Mouse (Mus musculus) left cerebral cortex, adult 18-20 months (tissue): ENCODE measurements around the gene Efcab7. TPM values are rescaled to one million over a fixed set of nuclear protein-coding genes. Genes with fewer than 3 reads are reported as not detected.

Experiments used
- DNase-seq, 2 experiments: peaks; one replicate each; pipeline ENCODE4 v3.0.0; 2021 to 2022; ENCODE audit warnings: low spot score in 2 of 2, mixed read lengths in 1 of 2
- long read RNA-seq, 2 experiments: library from polyadenylated mRNA; stranded (forward); transcript quantifications; one replicate each; pipeline ENCODE4 v2.0.0; 2021
- total RNA-seq, 2 experiments: library from RNA; stranded (reverse); gene quantifications; 2 replicates each; pipeline ENCODE4 v1.2.3; 2021

The Efcab7 gene
- total RNA-seq, result 1 to 10 TPM; 3.3 to 5.4 TPM
- long read RNA-seq, experiment 1, result 0 reads
- long read RNA-seq, experiment 2, result 0 reads

DNA sequence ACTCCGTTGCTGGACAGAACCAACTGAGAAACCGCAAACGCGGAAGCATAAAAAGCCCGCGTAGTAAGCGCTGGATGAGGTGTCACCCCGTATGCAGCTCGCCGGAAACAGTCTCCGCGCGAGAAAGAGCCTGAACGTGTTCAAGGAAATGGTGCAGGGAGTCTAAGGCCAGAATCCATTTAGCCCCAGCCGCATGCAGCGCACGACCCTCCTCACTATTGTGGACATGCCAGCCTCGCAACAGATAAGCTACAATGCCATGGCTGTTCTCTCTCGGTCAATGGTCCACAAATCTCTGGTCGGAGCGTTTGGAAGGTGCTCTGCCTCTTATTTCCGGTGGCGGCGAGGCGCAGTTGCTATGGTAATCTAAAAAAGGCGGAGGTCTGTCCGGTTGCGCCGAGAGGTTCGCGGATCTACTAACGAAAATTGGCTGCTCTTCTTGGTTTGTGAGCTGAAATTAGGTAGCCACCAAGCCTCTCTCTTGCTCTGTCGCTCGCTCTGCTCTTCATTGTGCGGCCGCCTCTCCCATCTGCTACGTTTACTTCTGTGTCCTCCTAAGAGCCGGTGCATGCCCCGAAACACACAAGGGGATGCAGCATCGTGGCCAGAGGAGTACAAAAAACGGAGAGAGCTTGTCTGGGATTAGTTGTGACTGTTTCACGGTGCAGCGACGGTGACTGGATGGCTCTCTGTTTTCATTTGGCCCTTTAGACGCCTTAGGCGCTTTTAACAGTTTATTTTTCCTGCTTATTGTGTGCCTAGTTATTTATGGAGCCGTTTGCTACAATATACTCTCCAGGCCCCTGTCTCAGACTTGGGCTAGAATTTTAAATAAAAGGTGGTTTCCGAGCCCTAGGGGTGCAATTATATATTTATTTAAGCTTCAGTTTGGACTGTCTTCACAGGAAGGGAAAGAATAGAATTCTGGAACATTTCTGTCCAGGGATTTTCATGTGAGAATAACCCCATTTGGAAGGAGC is at the start of gene Efcab7:
Gene Efcab7, plus strand, starts transcription at position 105 of the 980 bp plus-strand sequence.
- peak; percentile 85 to 89 for DNase-seq

DNA sequence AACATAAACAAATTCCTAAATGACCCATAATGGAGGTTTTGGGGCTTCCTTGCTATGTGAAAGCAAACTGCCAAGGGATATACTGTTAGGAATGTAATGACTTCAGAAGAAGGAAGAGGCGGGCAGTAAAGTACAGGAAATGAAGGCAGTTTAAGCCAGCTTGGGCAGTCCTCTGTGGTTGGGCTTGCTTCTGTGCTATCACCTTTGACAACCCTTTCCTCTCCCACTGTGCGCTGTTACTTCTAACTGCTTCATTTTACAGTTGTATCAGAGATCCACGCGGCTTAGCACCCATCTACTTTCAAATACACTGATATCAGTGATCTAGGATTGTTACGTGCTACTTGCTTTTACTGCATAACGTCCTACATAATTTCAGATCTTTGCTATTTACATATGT is 36.6 kb upstream of the Efcab7 start:
- DNase-seq, result no peak

DNA sequence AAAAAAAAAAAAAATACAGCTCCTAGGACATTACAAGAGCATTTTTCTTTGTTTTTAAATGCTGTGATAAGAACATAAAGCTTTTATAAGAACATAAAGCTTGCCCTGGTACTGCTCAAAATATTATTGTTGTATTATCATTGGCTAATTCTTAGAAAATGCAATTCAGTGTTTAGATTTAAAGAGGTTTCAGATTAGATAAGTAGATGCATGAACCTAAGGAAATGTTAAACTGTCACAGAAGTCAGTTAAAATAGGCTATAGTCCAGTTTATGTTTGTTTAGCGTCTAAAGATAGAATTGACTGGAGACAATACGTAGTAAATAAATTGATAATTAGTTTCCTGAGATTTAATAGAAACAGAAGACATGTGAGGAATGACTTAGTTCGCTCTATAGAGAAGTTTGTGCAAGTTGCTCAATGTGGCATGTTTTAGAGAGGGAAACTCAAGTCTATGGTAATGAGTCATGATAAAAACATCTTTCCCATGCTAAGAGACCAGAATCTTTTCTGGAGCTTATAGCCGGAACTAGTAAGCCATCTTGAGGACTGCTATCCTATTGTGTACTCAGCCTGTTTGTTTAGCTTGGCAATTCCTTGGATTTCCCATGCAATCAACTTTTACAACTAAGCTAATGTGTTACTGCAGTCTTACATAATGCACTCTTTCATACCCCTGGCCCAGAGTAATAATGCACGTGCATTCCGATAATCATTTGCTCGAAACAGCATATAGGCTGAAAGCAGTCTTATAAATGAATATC is 12.1 kb upstream of the Efcab7 start:
- no peak for DNase-seq

DNA sequence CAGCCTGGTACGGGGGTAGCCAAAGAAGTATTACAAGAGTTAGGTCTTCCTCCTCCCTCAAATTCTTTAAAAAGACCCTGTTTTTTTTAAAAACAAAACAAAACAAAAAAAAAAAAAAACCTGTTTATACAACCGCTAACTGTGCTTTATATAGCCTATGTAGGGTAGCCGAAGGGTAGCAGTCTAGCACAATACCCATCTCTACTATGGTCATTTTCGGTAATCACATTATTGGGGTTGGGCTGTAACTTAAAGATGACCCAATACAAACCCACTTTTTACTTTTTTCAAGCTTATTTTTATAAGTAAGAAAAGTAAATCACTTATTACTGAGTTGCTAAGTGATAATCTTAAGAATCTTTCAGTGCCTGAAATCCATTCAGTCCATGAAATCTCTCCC is 661 bp upstream of the Efcab7 start:
- DNase-seq, result no peak

DNA sequence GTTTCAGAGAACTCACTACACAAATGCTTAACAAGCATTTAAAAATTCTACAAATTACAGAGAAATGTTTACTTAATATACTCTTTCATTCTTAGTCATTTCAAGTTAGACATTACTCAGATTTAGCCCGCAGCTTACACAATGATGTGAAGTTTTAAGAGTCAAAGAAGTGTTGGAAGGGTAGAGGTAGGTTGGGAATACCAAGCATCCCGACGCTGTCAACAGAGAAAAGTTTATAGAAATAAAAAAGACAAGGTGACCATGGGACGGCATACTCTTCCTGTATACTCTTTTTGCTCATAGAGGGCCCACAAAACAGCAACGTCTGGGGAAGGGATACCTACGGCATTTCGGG is 282 bp upstream of the Efcab7 start:
- DNase-seq, result no peak

DNA sequence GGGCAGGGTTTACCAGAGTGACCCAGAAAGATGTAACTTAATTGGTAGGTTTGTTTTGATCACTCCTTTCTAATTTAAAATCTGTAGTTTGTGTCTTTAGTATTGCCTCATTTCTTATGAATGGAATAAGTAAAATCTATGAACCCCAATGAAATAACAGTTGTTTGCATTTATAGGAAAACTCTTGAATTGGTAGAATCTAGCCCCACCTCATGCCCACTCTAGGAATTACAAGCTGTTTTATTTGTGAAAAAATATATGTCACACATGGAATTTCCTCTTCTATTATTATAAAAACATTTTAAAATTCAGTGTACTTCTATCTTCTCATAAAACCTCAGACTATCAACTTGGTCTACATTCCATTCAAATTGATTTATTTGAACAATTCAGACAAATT is 52.9 kb downstream of the Efcab7 start:
- peak; percentile 8 to 48 for DNase-seq

DNA sequence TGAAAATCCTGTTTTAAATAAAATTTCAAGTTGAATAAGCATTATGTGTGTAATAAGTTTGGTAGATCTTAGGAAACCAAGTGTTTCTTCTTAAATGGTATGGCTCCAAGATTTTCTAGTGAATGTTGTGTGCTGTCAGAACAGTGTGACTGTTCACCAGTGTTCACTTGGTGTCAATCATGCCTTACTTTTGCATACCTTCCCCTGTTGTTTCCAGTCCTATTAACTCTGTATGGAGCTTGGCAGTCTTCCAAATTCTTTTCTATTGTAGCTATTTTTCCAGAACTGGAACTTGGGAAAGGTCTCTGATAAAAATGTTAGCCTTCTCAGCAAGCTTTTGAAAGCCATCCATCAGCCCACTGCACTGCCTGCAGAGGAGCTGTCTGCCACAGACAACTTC is 53.4 kb downstream of the Efcab7 start:
- no peak for DNase-seq

- DNase-seq, result no peak
These were observed 85.0 kb downstream of the Efcab7 start for GRCm38 (mm10) chr4:99913894-99914451.

DNA sequence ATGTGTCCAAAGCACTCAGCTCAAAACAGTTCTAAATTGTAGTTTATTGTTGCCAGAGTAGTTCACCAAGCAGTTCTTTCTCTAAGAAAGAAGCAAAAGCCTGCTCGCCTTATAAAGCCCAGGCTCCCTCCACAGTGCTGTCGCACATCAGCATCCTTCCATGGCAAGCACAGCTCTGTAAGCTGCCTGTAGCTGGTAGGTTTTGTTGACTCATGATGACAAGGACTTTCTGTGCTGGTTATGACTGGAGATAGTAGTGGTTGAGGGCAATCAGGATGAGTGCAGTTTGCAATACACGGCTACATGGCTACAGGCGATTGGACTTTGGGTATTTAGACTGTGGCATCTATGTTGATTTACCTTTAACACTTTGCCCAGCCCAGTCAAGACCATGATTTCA is 97.4 kb downstream of the Efcab7 start:
- no peak for DNase-seq

GRCm38 (mm10) chr4:99928521-99928920 is 99.5 kb downstream of the Efcab7 start:
- DNase-seq, result no peak

DNA sequence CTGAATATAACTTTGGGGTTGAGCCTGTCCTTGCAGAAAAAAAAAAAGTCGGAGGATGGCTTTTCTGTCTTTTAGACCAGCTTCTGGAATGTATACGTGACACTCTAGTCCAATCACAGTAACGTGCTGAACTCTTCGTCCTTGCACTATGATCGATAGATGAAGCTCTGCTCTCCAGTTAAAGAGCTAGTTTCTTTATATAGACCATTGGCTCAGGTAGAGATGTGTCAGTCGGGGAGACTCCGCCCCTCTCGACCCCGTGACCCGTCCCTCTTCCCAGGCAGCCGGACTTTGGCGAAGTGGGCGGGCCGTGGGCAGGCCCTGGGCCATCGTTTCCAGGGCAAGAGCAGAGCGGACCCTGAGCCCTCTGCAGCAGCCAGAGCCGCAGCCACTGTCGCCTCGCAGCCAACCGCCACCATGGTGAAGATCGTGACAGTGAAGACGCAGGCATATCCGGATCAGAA is 100.2 kb downstream of the Efcab7 start, which contains the start of gene Pgm1:
Gene Pgm1, plus strand, starts transcription at position 266 of the 464 bp plus-strand sequence.
- DNase-seq, result peak; percentile 70 to 77

- peak; percentile 62 to 79 for DNase-seq
These were observed 100.9 kb downstream of the Efcab7 start, which contains the start of gene Itgb3bp for GRCm38 (mm10) chr4:99929613-99930517. Itgb3bp (minus strand) TSS chr4:99929813.

GRCm38 (mm10) chr4:99930518-99931239 is 101.7 kb downstream of the Efcab7 start:
- no peak for DNase-seq

DNA sequence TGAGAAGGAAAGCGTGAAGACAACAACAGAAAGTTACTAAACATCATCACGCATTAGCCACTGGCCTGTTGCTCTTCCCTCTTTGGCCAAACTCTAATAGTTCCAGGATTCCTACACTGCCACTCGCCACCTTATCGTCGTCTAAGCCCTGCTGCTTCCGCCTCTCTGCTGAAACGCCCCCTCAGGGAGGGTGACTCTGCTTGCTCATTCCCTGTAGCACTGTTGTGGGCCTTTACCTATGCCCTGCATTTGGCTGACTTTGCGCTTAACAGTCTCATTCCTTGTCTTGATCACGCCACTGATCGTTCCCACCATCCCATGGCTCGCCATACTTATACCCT is 102.2 kb downstream of the Efcab7 start:
- no peak for DNase-seq

- no peak for DNase-seq
These were observed 102.8 kb downstream of the Efcab7 start for GRCm38 (mm10) chr4:99931807-99932206.

GRCm38 (mm10) chr4:99934859-99935258 is 105.9 kb downstream of the Efcab7 start:
- DNase-seq, result no peak

- DNase-seq, result no peak
These were observed 107.3 kb downstream of the Efcab7 start for GRCm38 (mm10) chr4:99936278-99936677.

- DNase-seq, result no peak
These were observed 110.9 kb downstream of the Efcab7 start for GRCm38 (mm10) chr4:99939711-99940505.
